Mouse (Mus musculus) heart, adult 8-10 months (tissue): Measurements from ENCODE around the gene Vmn1r30. TPM values are rescaled to one million over a fixed set of nuclear protein-coding genes. Genes with fewer than 3 reads are reported as not detected.

Experiments used
- DNase-seq: peaks from one replicate; pipeline ENCODE4 v3.0.0; 2022; ENCODE audit warnings: low spot score
- total RNA-seq, 4 experiments: library from RNA; stranded (reverse); gene quantifications; 2 replicates each; pipeline ENCODE4 v1.2.4; 2022

The Vmn1r30 gene
- total RNA-seq: not detected

- no peak for DNase-seq
Observed at GRCm38 (mm10) chr6:58443285-58443684, at the start of gene Vmn1r30. Vmn1r30 (minus strand) TSS chr6:58443385.

- no peak for DNase-seq
Observed at GRCm38 (mm10) chr6:58475230-58475629, 32.0 kb upstream of the Vmn1r30 start, which contains the start of gene Vmn1r31. Vmn1r31 (minus strand) TSS chr6:58475330.

Other genes starting within 250 kb of the Vmn1r30 start
- not detected for gene Vmn1r27, start 224.6 kb downstream of the Vmn1r30 start, total RNA-seq
- gene Vmn1r28, start 181.3 kb downstream of the Vmn1r30 start, total RNA-seq: not detected
- gene Vmn1r29, start 141.8 kb downstream of the Vmn1r30 start, total RNA-seq: not detected
- gene Vmn1r31, start 31.9 kb upstream of the Vmn1r30 start, total RNA-seq: not detected
- gene Abcg2, start 141.1 kb upstream of the Vmn1r30 start, total RNA-seq: 10 to 100 TPM; 25.2 to 38.5 (median 34.8) TPM